22 mouse cellular contexts compared by ENCODE assay signal in genomic region chr4:130276573-130277176, GRCm38 (mm10). TPM values are rescaled to one million over a fixed set of nuclear protein-coding genes. Genes with fewer than 3 reads are reported as not detected.
DNase-seq lines count a peak whose midpoint lies in the region; ATAC-seq and TF ChIP-seq lines count a peak whose summit lies in the region.
"Had no signal": no experiment of that assay in that cellular context is flagged by ENCODE, and none has a peak within 500 bp of the region (broad histone marks: within the 10 kb centered on the region; RNA-seq: fewer than 3 reads in every experiment).

No protein-coding gene starts in this region.

- peaks cover 30% of the 10 kb centered on the region for H3K4me1 ChIP-seq in forebrain, embryonic 13.5 days
- peaks cover 26% of the 10 kb centered on the region for H3K4me1 ChIP-seq in forebrain, embryonic 16.5 days (replicated peaks; ENCODE audit: control insufficient read depth, insufficient read depth, low read length)
- H3K4me1 ChIP-seq in midbrain, embryonic 12.5 days = peaks cover 29% of the 10 kb centered on the region
- H3K4me1 ChIP-seq in midbrain, embryonic 16.5 days (ENCODE audit: control insufficient read depth, insufficient read depth, low read length) = peaks cover 21% of the 10 kb centered on the region
- H3K4me1 ChIP-seq in liver, postnatal 0 days (ENCODE audit: insufficient read depth) = no peaks in the 10 kb centered on the region; the same call in 1 of the 2 replicates

- ATAC-seq in forebrain, embryonic 13.5 days = no peak
- ATAC-seq in forebrain, embryonic 16.5 days = no peak
- ATAC-seq in midbrain, embryonic 12.5 days (ENCODE audit: low FRiP score, low read depth) = no peak
- no peak for ATAC-seq in midbrain, embryonic 16.5 days
- peak; percentile 45 for ATAC-seq in common myeloid progenitor, adult 5-6 weeks (replicated peaks; ENCODE audit: low read depth, poor library complexity, severe bottlenecking)
- peak; percentile 84 for ATAC-seq in liver, postnatal 0 days

- no peak overlapping the region for H3K9ac ChIP-seq in forebrain, embryonic 13.5 days
- no peak overlapping the region for H3K9ac ChIP-seq in forebrain, embryonic 16.5 days (replicated peaks; ENCODE audit: low read depth, low read length)
- peak overlapping the region; percentile 39; the same call in 1 of the 2 replicates for H3K9ac ChIP-seq in midbrain, embryonic 12.5 days (replicated peaks)
- H3K9ac ChIP-seq in midbrain, embryonic 16.5 days (ENCODE audit: low read depth, low read length) = no peak overlapping the region
- no peak overlapping the region for H3K9ac ChIP-seq in liver, postnatal 0 days (replicated peaks)
- H3K9ac ChIP-seq: liver, embryonic 14.5 days had no signal

- no peak for TF ChIP-seq CTCF in liver, postnatal 0 days (IDR thresholded peaks at IDR 0.05; ENCODE audit: low read depth)

- DNase-seq in liver, postnatal 0 days = peak; percentile 46
- no peak for DNase-seq in left cerebral cortex, adult 8-10 months (ENCODE audit: low spot score in 2 of 2)
- DNase-seq in layer of hippocampus, postnatal 36 days = no peak
- DNase-seq: gastrocnemius, postnatal 14 days; heart, postnatal 14 days; kidney, adult 18-20 months; kidney, postnatal 14 days; layer of hippocampus, adult 9-11 months; lung, postnatal 10 days; midbrain, embryonic 14.5 days; retina, postnatal 1 day; thymus, postnatal 14 days had no signal

- H3K27me3 ChIP-seq in forebrain, embryonic 13.5 days = no peaks in the 10 kb centered on the region
- no peaks in the 10 kb centered on the region for H3K27me3 ChIP-seq in forebrain, embryonic 16.5 days (replicated peaks; ENCODE audit: control insufficient read depth, insufficient read depth, low read length)
- peaks cover 22% of the 10 kb centered on the region for H3K27me3 ChIP-seq in midbrain, embryonic 12.5 days
- H3K27me3 ChIP-seq in midbrain, embryonic 16.5 days (ENCODE audit: control insufficient read depth, insufficient read depth, low read depth, low read length) = no peaks in the 10 kb centered on the region
- peaks cover 57% of the 10 kb centered on the region for H3K27me3 ChIP-seq in liver, postnatal 0 days (ENCODE audit: insufficient read depth, low read length)

- no peak overlapping the region for H3K27ac ChIP-seq in forebrain, embryonic 13.5 days
- no peak overlapping the region for H3K27ac ChIP-seq in forebrain, embryonic 16.5 days (ENCODE audit: low read length)
- no peak overlapping the region for H3K27ac ChIP-seq in midbrain, embryonic 12.5 days (replicated peaks)
- H3K27ac ChIP-seq in midbrain, embryonic 16.5 days (ENCODE audit: low read length) = no peak overlapping the region
- no peak overlapping the region for H3K27ac ChIP-seq in liver, postnatal 0 days (ENCODE audit: low read depth)
- H3K27ac ChIP-seq: liver, embryonic 14.5 days had no signal

- WGBS in forebrain, embryonic 13.5 days = 81% methylated on average over 7 of the region's 7 CpGs
- WGBS in forebrain, embryonic 16.5 days = 77% methylated on average over 7 of the region's 7 CpGs
- WGBS in midbrain, embryonic 12.5 days = 77% methylated on average over 7 of the region's 7 CpGs
- WGBS in midbrain, embryonic 16.5 days = 75% methylated on average over 7 of the region's 7 CpGs
- 22% methylated on average over 7 of the region's 7 CpGs for WGBS in liver, postnatal 0 days (ENCODE audit: insufficient replicate concordance)

- H3K4me2 ChIP-seq in forebrain, embryonic 13.5 days = peak overlapping the region; percentile 78; the same call in 1 of the 2 replicates
- H3K4me2 ChIP-seq in forebrain, embryonic 16.5 days (ENCODE audit: low read length) = no peak overlapping the region
- peak overlapping the region; percentile 74 for H3K4me2 ChIP-seq in midbrain, embryonic 12.5 days (replicated peaks)
- no peak overlapping the region for H3K4me2 ChIP-seq in midbrain, embryonic 16.5 days (ENCODE audit: low read length)
- H3K4me2 ChIP-seq in liver, postnatal 0 days (ENCODE audit: low read depth, low read length) = no peak overlapping the region

- no peak for TF ChIP-seq EP300 in liver, postnatal 0 days (IDR thresholded peaks at IDR 0.05; ENCODE audit: low read depth)

- H3K4me3 ChIP-seq in forebrain, embryonic 13.5 days = no peak overlapping the region
- no peak overlapping the region for H3K4me3 ChIP-seq in forebrain, embryonic 16.5 days (replicated peaks; ENCODE audit: low read length)
- no peak overlapping the region for H3K4me3 ChIP-seq in midbrain, embryonic 12.5 days
- no peak overlapping the region for H3K4me3 ChIP-seq in midbrain, embryonic 16.5 days (ENCODE audit: low read depth, low read length)
- H3K4me3 ChIP-seq in liver, postnatal 0 days (ENCODE audit: low read depth, low read length) = no peak overlapping the region

- H3K36me3 ChIP-seq in forebrain, embryonic 13.5 days (ENCODE audit: poor library complexity, severe bottlenecking) = no peaks in the 10 kb centered on the region
- H3K36me3 ChIP-seq in forebrain, embryonic 16.5 days (ENCODE audit: control insufficient read depth, insufficient read depth) = no peaks in the 10 kb centered on the region
- no peaks in the 10 kb centered on the region for H3K36me3 ChIP-seq in midbrain, embryonic 12.5 days
- no peaks in the 10 kb centered on the region for H3K36me3 ChIP-seq in midbrain, embryonic 16.5 days (ENCODE audit: control insufficient read depth, insufficient read depth, low read length)
- H3K36me3 ChIP-seq in liver, postnatal 0 days (replicated peaks; ENCODE audit: insufficient read depth, low read length) = no peaks in the 10 kb centered on the region

- no peaks in the 10 kb centered on the region for H3K9me3 ChIP-seq in forebrain, embryonic 13.5 days (replicated peaks)
- H3K9me3 ChIP-seq in forebrain, embryonic 16.5 days (ENCODE audit: control insufficient read depth, low read length) = no peaks in the 10 kb centered on the region
- no peaks in the 10 kb centered on the region for H3K9me3 ChIP-seq in midbrain, embryonic 12.5 days
- no peaks in the 10 kb centered on the region for H3K9me3 ChIP-seq in midbrain, embryonic 16.5 days (replicated peaks; ENCODE audit: control insufficient read depth, low read length, poor library complexity, severe bottlenecking)
- H3K9me3 ChIP-seq in liver, postnatal 0 days (ENCODE audit: low read length) = no peaks in the 10 kb centered on the region

RNA-seq across cellular contexts. Expression of gene Serinc2, which starts 2.3 kb away (rescaled TPM):
- 101 and 107 TPM in 2 replicates for polyA plus RNA-seq in forebrain, embryonic 13.5 days (2015; fragmentation: Nextera tagmentation; extraction: Ambion mirVana)
- polyA plus RNA-seq in forebrain, embryonic 16.5 days (2015; fragmentation: Nextera tagmentation; extraction: Ambion mirVana) = 80.2 and 80.9 TPM in 2 replicates
- 62.3 and 66.3 TPM in 2 replicates for polyA plus RNA-seq in midbrain, embryonic 12.5 days (2016; fragmentation: Nextera tagmentation; extraction: Ambion mirVana)
- 29.6 and 39.9 TPM in 2 replicates for polyA plus RNA-seq in midbrain, embryonic 16.5 days (2015; fragmentation: Nextera tagmentation; extraction: Ambion mirVana)
- total RNA-seq in common myeloid progenitor, adult 5-6 weeks (2017) = not detected in 2 replicates
- polyA plus RNA-seq in liver, postnatal 0 days (2015; fragmentation: Nextera tagmentation; extraction: Ambion mirVana) = 3.4 and 4.4 TPM in 2 replicates
- 1 to 10 TPM; 5.0 to 7.8 (median 6.5) TPM for total RNA-seq in left cerebral cortex, adult 8-10 months (2022)
- 10 to 100 TPM; 12.0 to 13.2 TPM for total RNA-seq in layer of hippocampus, postnatal 36 days (2021)
- total RNA-seq: neutrophil, adult 5-6 weeks had no signal

RNA-seq across cellular contexts. Expression of gene Fabp3, which starts 31.7 kb away (rescaled TPM):
- 46.8 and 49.5 TPM in 2 replicates for polyA plus RNA-seq in forebrain, embryonic 13.5 days (2015; fragmentation: Nextera tagmentation; extraction: Ambion mirVana)
- 106 and 143 TPM in 2 replicates for polyA plus RNA-seq in forebrain, embryonic 16.5 days (2015; fragmentation: Nextera tagmentation; extraction: Ambion mirVana)
- polyA plus RNA-seq in midbrain, embryonic 12.5 days (2016; fragmentation: Nextera tagmentation; extraction: Ambion mirVana) = 28.9 and 31.8 TPM in 2 replicates
- polyA plus RNA-seq in midbrain, embryonic 16.5 days (2015; fragmentation: Nextera tagmentation; extraction: Ambion mirVana) = 257 and 308 TPM in 2 replicates
- not detected in 2 replicates for total RNA-seq in common myeloid progenitor, adult 5-6 weeks (2017)
- polyA plus RNA-seq in liver, postnatal 0 days (2015; fragmentation: Nextera tagmentation; extraction: Ambion mirVana) = 1.3 and 26.0 TPM in 2 replicates
- 100 to 1,000 TPM; 131 to 144 (median 138) TPM for total RNA-seq in left cerebral cortex, adult 8-10 months (2022)
- 10 to 100 TPM; 94.1 to 94.6 TPM for total RNA-seq in layer of hippocampus, postnatal 36 days (2021)
- total RNA-seq: neutrophil, adult 5-6 weeks had no signal

RNA-seq across cellular contexts. Expression of gene Gm10570, which starts 31.8 kb away (rescaled TPM):
- 0.72 TPM in 1 of 2 replicates, not detected in the other for polyA plus RNA-seq in forebrain, embryonic 13.5 days (2015; fragmentation: Nextera tagmentation; extraction: Ambion mirVana)
- 0.92 and 1.3 TPM in 2 replicates for polyA plus RNA-seq in forebrain, embryonic 16.5 days (2015; fragmentation: Nextera tagmentation; extraction: Ambion mirVana)
- 0.51 TPM in 1 of 2 replicates, not detected in the other for polyA plus RNA-seq in midbrain, embryonic 12.5 days (2016; fragmentation: Nextera tagmentation; extraction: Ambion mirVana)
- 1.1 and 1.5 TPM in 2 replicates for polyA plus RNA-seq in midbrain, embryonic 16.5 days (2015; fragmentation: Nextera tagmentation; extraction: Ambion mirVana)
- not detected in 2 replicates for total RNA-seq in common myeloid progenitor, adult 5-6 weeks (2017)
- polyA plus RNA-seq in liver, postnatal 0 days (2015; fragmentation: Nextera tagmentation; extraction: Ambion mirVana) = not detected in 2 replicates
- total RNA-seq in left cerebral cortex, adult 8-10 months (2022) = 1 to 10 TPM in 3 of 4 experiments, not detected in 1; 1.7 to 2.5 (median 2.2) TPM
- total RNA-seq in layer of hippocampus, postnatal 36 days (2021) = 1 to 10 TPM in 1 of 2 experiments, not detected in 1; 1.1 TPM
- total RNA-seq: gastrocnemius, postnatal 14 days; neutrophil, adult 5-6 weeks had no signal
- polyA plus RNA-seq: C2C12; midbrain, embryonic 14.5 days; stomach, embryonic 14.5 days had no signal

RNA-seq across cellular contexts. Expression of gene Gm853, which starts 54.5 kb away (rescaled TPM):
- polyA plus RNA-seq in forebrain, embryonic 13.5 days (2015; fragmentation: Nextera tagmentation; extraction: Ambion mirVana) = 0.13 TPM in 1 of 2 replicates, not detected in the other
- 0.09 and 0.20 TPM in 2 replicates for polyA plus RNA-seq in forebrain, embryonic 16.5 days (2015; fragmentation: Nextera tagmentation; extraction: Ambion mirVana)
- not detected in 2 replicates for polyA plus RNA-seq in midbrain, embryonic 12.5 days (2016; fragmentation: Nextera tagmentation; extraction: Ambion mirVana)
- polyA plus RNA-seq in midbrain, embryonic 16.5 days (2015; fragmentation: Nextera tagmentation; extraction: Ambion mirVana) = 0.24 TPM in 1 of 2 replicates, not detected in the other
- not detected in 2 replicates for total RNA-seq in common myeloid progenitor, adult 5-6 weeks (2017)
- not detected in 2 replicates for polyA plus RNA-seq in liver, postnatal 0 days (2015; fragmentation: Nextera tagmentation; extraction: Ambion mirVana)
- not detected for total RNA-seq in left cerebral cortex, adult 8-10 months (2022)
- not detected for total RNA-seq in layer of hippocampus, postnatal 36 days (2021)
- total RNA-seq: gastrocnemius, postnatal 14 days; heart, postnatal 14 days; neutrophil, adult 5-6 weeks had no signal
- polyA plus RNA-seq: C2C12; frontal cortex, adult 2 months; liver, embryonic 14.5 days; midbrain, embryonic 14.5 days; stomach, embryonic 14.5 days had no signal

Comparison
In these comparisons a context has a peak if more than half of its experiments do, and no peak if none do; other contexts are left out.
1. H3K4me2 ChIP-seq: peak in forebrain, embryonic 13.5 days (single experiment) and midbrain, embryonic 12.5 days (single experiment); none in forebrain, embryonic 16.5 days (single experiment), midbrain, embryonic 16.5 days (single experiment) and liver, postnatal 0 days (single experiment).
2. ATAC-seq: peak in common myeloid progenitor, adult 5-6 weeks (single experiment) and liver, postnatal 0 days (single experiment); none in forebrain, embryonic 13.5 days (single experiment), forebrain, embryonic 16.5 days (single experiment), midbrain, embryonic 12.5 days (single experiment) and midbrain, embryonic 16.5 days (single experiment).